Mouse (Mus musculus) embryo, embryonic 9.5 days (tissue): ENCODE results near the gene Ogdh.

Source experiments
- DNase-seq: peaks from one replicate; pipeline ENCODE4 v3.0.0-alpha.2; 2017; ENCODE audit errors: extremely low spot score

The Ogdh gene

DNA sequence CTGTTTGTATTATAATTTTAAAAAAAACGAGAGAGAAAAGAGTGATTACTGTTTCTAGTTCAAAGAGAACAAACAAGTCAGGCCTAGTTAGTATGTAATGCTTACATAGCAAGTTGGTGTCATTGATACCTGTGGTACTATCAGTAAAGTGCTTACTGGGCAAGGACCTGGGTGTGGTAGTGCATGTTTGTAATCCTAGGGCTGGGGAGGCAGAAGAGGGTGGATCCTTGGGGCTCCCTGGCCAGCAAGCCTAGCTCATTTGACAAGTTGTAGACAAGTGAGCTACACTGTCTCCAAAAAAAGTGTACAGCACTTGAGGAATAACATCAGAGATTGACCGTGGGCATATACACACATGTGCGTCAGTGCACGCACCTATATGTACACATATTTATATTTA, 3.2 kb downstream of the Ogdh start:
- DNase-seq, result no peak

DNA sequence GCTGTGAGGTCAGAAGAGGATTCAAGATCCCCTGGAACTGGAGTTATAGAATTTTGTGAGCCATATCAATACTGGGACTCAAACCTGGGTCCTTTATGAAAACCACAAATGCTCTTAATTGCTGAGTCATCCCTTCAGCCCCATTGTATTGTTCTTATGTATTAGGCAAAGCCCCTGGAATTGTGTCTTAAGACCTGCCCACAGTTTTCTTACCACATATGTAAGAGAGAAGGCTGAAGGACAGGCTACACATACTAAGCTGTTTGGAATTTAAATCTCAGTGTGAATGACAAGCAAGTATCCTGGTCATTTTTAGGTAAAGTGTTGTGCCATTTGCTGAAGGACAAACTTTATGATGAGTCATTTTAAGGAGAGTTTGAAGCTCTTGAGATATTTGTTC, 4.6 kb downstream of the Ogdh start:
- DNase-seq, result no peak

GRCm38 (mm10) chr11:6299435-6299834, 8.0 kb downstream of the Ogdh start:
- DNase-seq, result no peak

DNA sequence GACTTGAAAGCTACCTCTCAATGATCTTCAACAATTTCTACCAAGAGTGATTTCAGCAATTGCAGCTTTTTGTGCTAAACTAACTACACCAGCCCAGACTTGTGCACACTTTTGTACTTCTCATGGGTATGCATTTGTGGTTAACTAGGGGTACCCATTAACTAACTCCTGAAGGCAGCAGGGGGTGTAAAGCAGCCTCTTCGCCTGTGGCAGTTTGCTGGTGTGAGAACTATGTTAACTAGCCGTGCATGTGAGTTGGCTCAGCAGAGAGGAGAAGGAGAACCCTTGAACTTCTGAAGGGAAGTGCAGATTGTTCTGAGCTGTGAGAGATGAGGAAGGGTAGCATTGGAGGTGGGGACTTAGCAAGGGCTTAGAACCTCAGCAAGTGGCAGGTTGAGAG, 11.4 kb downstream of the Ogdh start:
- DNase-seq, result no peak

GRCm38 (mm10) chr11:6305943-6306430, 14.6 kb downstream of the Ogdh start:
- no peak for DNase-seq

DNA sequence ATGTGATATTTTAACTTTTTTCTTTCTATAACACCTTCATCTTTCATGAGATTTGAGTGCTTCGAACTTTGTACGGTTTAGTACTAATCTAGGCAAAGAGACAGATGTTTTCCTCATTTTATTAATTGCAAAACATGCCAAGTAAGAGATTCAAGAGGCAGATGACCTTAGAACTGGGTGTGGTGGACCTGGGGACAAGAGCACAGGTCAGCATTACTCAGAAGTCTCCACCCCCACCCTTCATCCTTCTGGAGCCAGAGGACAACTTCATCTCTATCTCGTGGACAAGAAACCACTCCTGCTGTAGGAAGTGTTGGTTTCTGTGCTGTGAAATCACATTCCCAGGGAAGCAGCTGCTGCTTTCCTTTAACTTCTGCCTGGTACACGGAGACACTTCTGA, 16.7 kb downstream of the Ogdh start:
- DNase-seq, result no peak

GRCm38 (mm10) chr11:6313874-6314406, 22.5 kb downstream of the Ogdh start:
- DNase-seq, result no peak

- DNase-seq, result no peak
These were observed 25.4 kb downstream of the Ogdh start for GRCm38 (mm10) chr11:6316821-6317220.

- no peak for DNase-seq
These were observed 27.1 kb downstream of the Ogdh start for GRCm38 (mm10) chr11:6318559-6318958.

- no peak for DNase-seq
These were observed 27.9 kb downstream of the Ogdh start for GRCm38 (mm10) chr11:6319374-6319773.

GRCm38 (mm10) chr11:6322086-6322485, 30.7 kb downstream of the Ogdh start:
- no peak for DNase-seq

GRCm38 (mm10) chr11:6323348-6323747, 31.9 kb downstream of the Ogdh start:
- DNase-seq, result no peak

- no peak for DNase-seq
These were observed 39.8 kb downstream of the Ogdh start for GRCm38 (mm10) chr11:6331256-6331655.

DNA sequence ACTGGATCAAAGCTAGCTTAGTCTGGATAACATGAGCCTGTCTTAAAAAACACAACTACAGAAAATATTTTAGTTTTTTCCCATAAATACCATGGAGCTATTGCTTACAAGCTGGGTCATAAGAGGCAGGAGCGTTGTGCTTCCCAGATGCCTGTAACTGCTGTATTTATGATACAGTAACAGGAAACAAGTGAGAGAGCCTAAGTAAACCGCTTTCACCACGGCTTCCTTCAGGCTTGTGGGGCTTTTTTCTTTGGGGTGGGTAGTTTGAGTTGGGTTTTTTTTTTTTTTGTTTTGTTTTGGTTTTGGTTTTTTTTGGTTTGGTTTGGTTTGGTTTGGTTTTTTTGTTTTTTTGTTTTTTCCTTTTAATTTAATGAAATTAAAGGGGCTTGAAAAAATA, 41.2 kb downstream of the Ogdh start:
- no peak for DNase-seq

DNA sequence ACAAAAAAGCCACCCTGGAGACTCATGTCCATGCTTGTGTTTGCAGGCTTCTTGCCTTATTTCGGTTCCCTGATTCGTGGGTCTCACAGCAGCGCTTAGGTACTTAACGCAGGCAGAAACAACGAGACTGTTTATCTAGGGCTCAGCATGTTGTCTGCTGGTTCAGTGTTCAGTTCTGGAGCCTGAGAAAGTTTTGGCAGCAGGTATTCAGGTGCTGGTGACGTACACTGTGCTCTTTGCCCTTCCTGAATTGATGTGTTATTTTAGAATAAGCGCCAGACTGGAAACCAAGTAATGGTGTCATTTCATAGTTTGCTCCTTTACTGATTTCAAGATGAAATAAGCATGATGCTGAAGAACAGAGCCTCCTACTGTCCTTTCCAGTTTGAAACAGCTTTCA, 42.0 kb downstream of the Ogdh start:
- no peak for DNase-seq

DNA sequence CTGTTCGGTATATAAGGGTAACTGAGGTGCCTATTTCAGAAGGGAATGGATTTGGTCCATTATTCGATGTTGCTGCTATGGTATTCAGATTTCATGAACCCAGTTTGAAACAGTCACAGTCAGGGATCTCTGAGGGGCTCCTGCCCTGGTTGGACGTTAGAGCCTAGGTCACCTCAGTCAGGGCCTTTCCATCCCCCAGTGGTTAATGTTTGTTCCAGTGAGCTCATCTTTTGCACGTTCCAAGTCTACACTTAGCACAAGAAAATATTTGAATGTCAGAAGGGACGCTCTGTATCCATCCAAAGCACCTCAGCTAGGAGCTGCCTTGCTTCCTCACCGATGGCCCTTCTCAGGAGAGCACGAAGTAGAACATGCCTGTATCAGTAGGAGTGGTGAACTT, 43.9 kb downstream of the Ogdh start:
- no peak for DNase-seq

- no peak for DNase-seq
These were observed 45.3 kb downstream of the Ogdh start for GRCm38 (mm10) chr11:6336689-6337088.

DNA sequence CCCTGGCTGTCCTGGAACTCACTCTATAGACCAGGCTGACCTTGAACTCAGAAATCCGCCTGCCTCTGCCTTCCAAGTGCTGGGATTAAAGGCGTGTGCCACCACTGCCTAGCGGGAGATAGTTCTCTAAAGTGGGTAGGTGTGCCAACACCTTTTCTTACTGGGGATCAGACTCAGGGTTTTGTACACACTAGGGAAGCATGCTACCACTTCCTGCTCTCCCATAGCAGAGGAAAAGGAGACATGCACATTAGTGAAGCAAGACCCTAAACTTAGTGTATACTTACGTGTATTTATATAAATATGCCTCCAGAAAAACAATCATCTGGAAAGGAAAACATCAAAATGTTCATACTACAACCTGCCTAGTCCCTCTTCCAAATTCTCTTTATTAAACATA, 54.5 kb downstream of the Ogdh start:
- no peak for DNase-seq

DNA sequence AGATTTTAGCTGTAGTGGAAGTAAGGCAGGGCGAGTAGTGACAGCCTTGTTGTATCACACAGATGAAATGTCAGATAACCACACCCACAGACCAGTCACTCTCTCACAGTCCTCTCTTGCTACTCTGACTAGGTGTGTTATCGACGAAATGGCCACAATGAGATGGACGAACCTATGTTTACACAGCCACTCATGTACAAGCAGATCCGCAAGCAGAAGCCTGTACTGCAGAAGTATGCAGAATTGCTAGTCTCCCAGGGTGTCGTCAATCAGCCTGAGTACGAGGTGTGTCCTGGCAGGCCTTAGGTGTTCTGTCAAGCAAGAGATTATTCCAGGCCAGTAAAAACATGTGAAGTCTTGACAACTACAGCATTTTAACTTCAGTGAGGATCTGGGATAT, 55.5 kb downstream of the Ogdh start:
- DNase-seq, result no peak

DNA sequence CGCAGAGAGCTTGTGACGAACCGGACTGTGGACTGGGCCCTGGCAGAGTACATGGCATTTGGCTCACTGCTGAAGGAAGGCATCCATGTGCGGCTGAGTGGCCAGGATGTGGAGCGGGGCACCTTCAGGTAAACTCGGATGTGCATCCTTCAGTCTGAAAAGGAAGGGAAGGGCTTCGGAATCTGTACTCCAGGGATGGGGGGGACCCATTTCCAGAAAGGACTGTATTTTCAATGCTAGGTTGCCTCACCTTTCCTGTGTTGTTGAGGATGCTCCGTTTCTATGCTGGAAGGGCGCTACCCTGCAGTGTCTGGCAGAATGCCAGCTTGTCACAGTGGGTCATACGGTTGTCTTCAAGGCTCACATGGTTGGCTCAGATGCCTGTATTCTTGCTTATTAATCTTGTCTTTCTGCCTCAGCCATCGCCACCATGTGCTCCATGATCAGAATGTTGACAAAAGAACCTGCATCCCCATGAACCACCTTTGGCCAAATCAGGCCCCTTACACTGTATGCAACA, 57.3 kb downstream of the Ogdh start:
- no peak for DNase-seq

DNA sequence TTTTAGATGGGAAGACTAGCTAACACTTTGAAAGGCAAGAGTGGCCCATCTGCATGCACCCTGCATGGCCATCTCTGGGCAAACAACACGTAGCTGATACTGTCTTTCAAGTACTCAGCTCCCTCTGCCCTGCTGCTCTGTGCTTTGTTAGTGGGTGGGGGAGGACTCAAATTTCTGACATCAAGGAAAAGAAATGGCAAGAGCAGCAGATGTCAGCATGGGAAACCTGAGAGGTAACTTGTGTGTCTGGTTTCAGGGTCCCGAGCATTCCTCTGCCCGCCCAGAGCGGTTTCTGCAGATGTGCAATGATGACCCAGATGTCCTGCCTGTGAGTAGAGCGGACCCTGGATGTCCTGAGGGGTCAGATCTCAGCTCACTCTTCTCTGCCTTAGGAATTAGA, 58.2 kb downstream of the Ogdh start:
- no peak for DNase-seq

- no peak for DNase-seq
These were observed 63.7 kb downstream of the Ogdh start for GRCm38 (mm10) chr11:6355106-6355505.

DNA sequence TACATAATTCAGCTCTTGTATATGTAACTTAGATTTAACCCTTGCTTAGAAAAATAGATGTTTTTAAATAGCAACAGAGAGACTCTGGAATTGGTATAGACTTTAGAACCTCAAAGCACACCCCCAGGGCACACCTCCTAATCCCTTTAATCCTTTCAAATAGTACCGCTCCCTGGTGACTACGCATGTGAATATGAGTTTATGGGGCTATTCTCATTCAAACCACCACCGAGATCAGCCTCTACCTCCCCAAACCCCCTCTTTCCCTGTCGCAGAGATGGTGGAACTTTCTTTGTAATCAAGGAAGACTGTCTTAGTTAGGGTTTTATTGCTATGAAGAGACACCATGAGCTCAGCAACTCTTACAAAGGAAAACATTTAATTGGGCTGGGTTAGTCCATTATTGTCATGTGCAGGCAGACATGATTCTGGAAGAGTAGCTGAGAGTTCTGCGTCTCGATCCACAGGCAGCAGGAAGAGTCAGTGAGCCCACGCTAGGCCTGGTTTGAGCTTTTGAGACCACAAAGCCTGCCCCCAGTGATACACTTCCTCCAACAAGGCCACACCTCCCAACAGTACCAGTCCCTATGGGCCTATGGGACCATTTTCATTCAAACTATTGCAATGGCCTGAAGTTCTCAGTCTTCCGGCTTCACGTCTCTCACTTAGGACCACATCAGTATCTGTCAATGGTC, 73.3 kb downstream of the Ogdh start:
- no peak for DNase-seq

GRCm38 (mm10) chr11:6365885-6366284, 74.5 kb downstream of the Ogdh start:
- peak; percentile 79 for DNase-seq
